Comparison of ENCODE assay signal across 18 mouse cellular contexts in the genomic region with DNA sequence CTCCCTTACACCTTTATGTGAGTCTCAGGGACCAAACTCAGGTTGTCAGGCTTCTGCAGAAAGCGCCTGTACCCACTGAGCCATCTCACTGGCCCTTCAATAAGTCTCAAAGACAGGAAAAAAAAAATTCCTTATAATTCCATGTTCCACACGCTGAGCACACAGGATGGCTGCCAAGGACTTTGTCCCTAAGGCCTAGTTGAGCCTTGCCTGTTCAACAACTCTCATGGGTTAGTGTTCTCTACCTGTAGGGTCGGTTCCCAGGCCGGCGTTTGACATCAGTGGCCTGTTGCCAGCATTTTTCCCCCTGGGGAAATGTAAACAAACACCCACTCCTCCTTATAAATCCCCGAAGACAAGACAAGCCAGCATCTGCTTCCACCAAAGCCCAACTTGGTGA.
"Had no signal": no experiment of that assay in that cellular context is flagged by ENCODE, and none has a peak within 500 bp of the region (broad histone marks: within the 10 kb centered on the region; RNA-seq: fewer than 3 reads in every experiment).

No protein-coding gene starts in this region.

- H3K27me3 ChIP-seq: midbrain, embryonic 12.5 days; neural tube, embryonic 13.5 days; neural tube, embryonic 15.5 days had no signal

- H3K36me3 ChIP-seq: midbrain, embryonic 10.5 days; midbrain, embryonic 12.5 days; neural tube, embryonic 13.5 days; neural tube, embryonic 15.5 days had no signal

- H3K9me3 ChIP-seq: midbrain, embryonic 10.5 days; midbrain, embryonic 12.5 days; neural tube, embryonic 13.5 days; neural tube, embryonic 15.5 days had no signal

- DNase-seq: lung, adult 18-20 months; lung, embryonic 14.5 days; lung, postnatal 10 days; lung, postnatal 4 days; midbrain, embryonic 14.5 days; retina, postnatal 1 day; right cerebral cortex, adult 18-20 months; right cerebral cortex, postnatal 25 days; right cerebral cortex, postnatal 4 days; spleen, adult 18-20 months; thymus, adult 18-20 months; thymus, postnatal 14 days; thymus, postnatal 36 days had no signal

- H3K4me3 ChIP-seq: midbrain, embryonic 10.5 days; midbrain, embryonic 12.5 days; myocyte; neural tube, embryonic 13.5 days; neural tube, embryonic 15.5 days had no signal

- H3K4me1 ChIP-seq: midbrain, embryonic 12.5 days; neural tube, embryonic 13.5 days; neural tube, embryonic 15.5 days had no signal
